Mouse (Mus musculus) right cerebral cortex, postnatal 4 days (tissue): ENCODE measurements around the gene Gm7233.
"Not testable (repeated sequence)": the region's sequence is repeated elsewhere in the genome, so short reads cannot be mapped to it uniquely, and the experiment has no call there.

Source experiments
- DNase-seq: peaks from one replicate; pipeline ENCODE4 v3.0.0-alpha.2; 2022

Gm7233 gene

GRCm38 (mm10) chr14:43179567-43179966 lies at the start of gene Gm7233:
Gm7233 (plus strand) TSS chr14:43179867.
- not testable (repeated sequence) for DNase-seq

DNA sequence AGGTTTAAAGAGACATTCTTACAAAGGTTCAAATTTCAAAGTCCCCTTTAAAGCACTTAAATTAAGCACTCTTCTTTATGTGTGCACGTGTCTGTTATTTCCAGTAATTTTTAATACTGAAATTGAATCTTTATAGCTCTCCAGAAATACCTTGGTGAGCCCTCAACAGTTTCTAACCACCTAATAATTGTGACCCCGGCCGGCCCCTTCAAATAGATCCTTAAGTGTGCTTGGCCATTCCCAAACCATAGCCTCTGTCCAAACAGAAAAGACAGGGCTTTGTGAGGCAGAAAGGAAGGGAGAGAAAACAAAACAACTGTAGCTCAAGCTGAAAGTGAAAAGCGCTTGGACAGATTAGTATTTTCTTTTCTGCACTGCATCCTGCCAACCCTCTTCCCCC lies 12.5 kb upstream of the Gm7233 start:
- peak; percentile 2 for DNase-seq

GRCm38 (mm10) chr14:43167942-43168341 lies 11.7 kb upstream of the Gm7233 start:
- DNase-seq, result not testable (repeated sequence)

GRCm38 (mm10) chr14:43168573-43169170 lies 11.0 kb upstream of the Gm7233 start:
- DNase-seq, result not testable (repeated sequence)

DNA sequence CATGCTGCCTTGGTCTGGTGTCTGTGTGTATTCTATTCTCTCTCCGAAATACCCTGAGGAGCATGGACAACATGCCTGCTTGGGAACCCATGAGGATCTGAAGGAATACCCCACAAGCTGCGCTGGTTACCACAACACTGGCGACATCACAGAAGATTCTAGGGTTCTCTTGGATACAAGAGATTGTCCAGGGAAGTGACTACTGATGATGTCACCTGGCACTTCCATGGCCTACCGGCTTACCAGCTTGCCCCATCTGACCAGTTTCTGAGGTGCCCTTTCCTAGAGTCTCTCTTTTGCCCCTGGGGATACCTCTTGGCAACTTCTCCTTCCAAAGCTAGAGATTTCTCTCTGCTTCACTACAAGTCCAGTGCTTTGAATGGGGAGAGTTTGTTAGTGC lies 55.5 kb downstream of the Gm7233 start, which contains the start of gene Gm8122:
Gene Gm8122 (minus strand): TSS at position 101 of the 400 bp plus-strand sequence.
- DNase-seq, result not testable (repeated sequence)
